Mouse (Mus musculus): ENCODE results near the gene Nod2. TPM values are rescaled to one million over a fixed set of nuclear protein-coding genes. Genes with fewer than 3 reads are reported as not detected.

Gene Nod2
- polyA plus RNA-seq, 1 experiment from 2014 or later = not detected

DNA sequence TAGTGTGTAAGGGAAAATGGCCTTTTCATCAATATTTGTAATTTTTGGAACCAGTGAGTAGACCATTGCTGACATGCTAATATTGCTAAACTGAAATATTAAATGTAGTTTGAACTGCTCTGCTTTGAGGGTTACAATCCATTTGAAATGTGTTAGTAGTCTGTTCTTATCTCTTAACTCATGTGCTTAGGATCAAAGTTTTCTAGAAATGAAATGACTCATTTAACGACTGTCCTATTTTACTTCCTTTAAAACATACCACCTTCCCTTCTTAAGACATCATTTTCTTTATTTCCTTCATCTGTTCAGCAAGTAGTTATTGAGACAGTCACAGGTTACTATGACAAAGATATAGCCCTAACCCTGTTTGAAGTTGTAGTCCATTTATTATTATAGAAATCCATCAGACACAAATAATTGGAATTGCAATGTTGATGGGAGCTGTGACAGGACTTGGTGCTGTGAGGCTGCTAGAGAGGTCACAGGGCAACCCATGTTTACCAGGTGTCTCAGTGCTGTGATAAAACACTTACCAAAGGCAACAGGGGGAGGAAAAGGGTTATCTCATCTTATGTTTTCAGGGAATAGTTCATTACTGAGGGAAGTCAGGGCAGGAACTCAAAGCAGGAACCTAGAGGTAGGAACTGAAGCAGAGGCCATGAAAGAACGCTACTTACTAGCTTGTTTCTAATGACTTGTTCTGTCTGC lies 76.3 kb downstream of the Nod2 start:
- no peaks in the 10 kb centered on the region for H3K27me3 ChIP-seq

More for the DNA sequence above, 76.3 kb downstream of the Nod2 start:
- no peak for ATAC-seq (ENCODE audit: low read depth)
- Histone ChIP-seq H3K9ac (no peak overlapping the region), H3K9me3 (no peaks in the 10 kb centered on the region), H3K4me1 (replicated peaks) (no peaks in the 10 kb centered on the region), H3K4me2 (no peak overlapping the region), H3K4me3 (no peak overlapping the region), H3K36me3 (peaks cover 48% of the 10 kb centered on the region), H3K27ac (replicated peaks) (no peak overlapping the region)
- WGBS = 99% methylated on average over 2 of the region's 2 CpGs

Other genes with a start within 250 kb of the Nod2 start
- gene Nkd1, start 126.0 kb upstream of the Nod2 start, polyA plus RNA-seq (2015; fragmentation: Nextera tagmentation; extraction: Ambion mirVana) = 48.9 and 52.3 TPM in 2 replicates
- 1.1 and 1.4 TPM in 2 replicates for gene Snx20, start 11.2 kb upstream of the Nod2 start, polyA plus RNA-seq (2015; fragmentation: Nextera tagmentation; extraction: Ambion mirVana)
- gene Cyld, start 49.7 kb downstream of the Nod2 start, polyA plus RNA-seq (2015; fragmentation: Nextera tagmentation; extraction: Ambion mirVana) = 15.4 and 15.5 TPM in 2 replicates